Mouse (Mus musculus): Measurements from ENCODE around the gene Sema3f.

GRCm38 (mm10) chr9:107641666-107642065 lies 68.6 kb downstream of the Sema3f start:
- TF ChIP-seq USF1 (IDR thresholded peaks at IDR 0.05; ENCODE audit: low read depth) (no peak), POLR2A (IDR thresholded peaks at IDR 0.05; ENCODE audit: insufficient read length, low read depth) (no peak), SRF (IDR thresholded peaks at IDR 0.05; ENCODE audit: control insufficient read depth, insufficient read length, low read depth) (no peak), MAX (IDR thresholded peaks at IDR 0.05; ENCODE audit: low read depth) (no peak), TCF12 (IDR thresholded peaks at IDR 0.05; ENCODE audit: insufficient read depth, poor library complexity, severe bottlenecking) (no peak), CEBPB (IDR thresholded peaks at IDR 0.05; ENCODE audit: insufficient read depth, poor library complexity, severe bottlenecking) (no peak)

Data from myocyte (in vitro differentiated cells).